Mouse (Mus musculus) olfactory bulb, adult 2 months (tissue): ENCODE data around the gene Tecpr1.

ENCODE experiments used
- CTCF ChIP-seq: fragments of 200-500 bp; IDR thresholded peaks from 2 replicates; pipeline ENCODE4 v1.5.1; 2012; ENCODE audit warnings: low read depth, mild to moderate bottlenecking, low read length, moderate library complexity; ENCODE audit not compliant: insufficient read depth
- POLR2A ChIP-seq: fragments of 200-500 bp; IDR thresholded peaks from 2 replicates; pipeline ENCODE4 v1.6.1; 2012; ENCODE audit warnings: mild to moderate bottlenecking, low read depth, low read length, moderate library complexity; ENCODE audit not compliant: insufficient read depth

DNA sequence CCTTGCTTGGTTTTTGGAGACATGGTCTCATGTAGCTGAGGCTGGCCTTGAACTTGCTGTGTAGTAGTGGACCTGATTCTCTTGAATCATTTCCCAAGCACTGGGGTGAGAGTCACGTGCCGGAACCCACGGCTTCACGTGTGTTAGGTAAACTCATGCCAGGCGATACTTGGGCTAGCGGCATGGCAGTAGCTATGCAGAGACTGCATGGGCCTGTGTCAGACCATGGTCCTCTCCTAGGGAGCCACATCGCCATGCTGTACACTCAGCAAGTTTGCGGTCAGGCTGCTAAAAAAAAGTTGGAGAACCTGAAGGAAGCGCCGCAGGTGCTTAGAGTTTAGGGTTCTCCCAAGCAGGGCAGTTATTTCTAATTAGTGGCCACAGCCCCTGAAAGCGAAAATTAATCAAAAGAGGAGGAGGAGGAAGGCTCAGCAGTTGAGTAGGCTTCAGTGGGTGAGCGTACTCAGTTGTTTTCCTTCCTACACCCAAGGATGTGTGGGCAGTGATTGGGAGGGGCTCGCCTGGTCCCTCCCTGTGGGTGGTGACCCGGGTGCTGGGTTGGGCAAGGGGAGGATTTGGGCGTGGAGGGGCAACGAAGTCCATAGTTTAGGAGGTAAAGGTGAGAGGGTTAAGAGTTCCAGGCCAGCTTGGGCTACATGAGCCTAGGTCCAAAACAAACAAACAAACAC lies 30.9 kb upstream of the Tecpr1 start:
- TF ChIP-seq CTCF (no peak), POLR2A (no peak)
